22 mouse cellular contexts compared by ENCODE assay signal in the genomic region with DNA sequence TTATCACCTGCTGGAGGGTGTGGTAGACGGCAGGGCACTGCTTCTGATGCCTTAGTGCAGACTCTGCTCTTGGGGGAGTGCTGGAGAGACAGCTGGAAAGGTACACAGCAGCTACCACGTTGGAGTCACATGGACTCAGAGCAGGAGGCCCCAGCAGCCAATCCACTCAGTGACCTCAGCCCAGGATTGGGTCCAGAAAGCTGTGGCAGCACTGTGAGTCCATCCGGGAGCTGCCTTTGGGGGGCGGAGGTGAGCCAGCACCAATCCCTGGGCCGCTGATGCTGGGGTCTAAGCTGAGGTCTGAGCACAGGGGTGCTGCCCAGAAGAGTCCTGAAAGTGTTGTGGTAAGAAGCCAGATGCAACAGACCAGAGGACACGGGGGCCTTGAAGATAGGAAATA. TPM values are rescaled to one million over a fixed set of nuclear protein-coding genes. Genes with fewer than 3 reads are reported as not detected.
DNase-seq lines count a peak whose midpoint lies in the region; ATAC-seq lines count a peak whose summit lies in the region.
"Had no signal": no experiment of that assay in that cellular context is flagged by ENCODE, and none has a peak within 500 bp of the region (broad histone marks: within the 10 kb centered on the region; RNA-seq: fewer than 3 reads in every experiment).

No protein-coding gene starts in this region.

- H3K27ac ChIP-seq in embryonic facial prominence, embryonic 13.5 days, result no peak overlapping the region
- H3K27ac ChIP-seq in embryonic facial prominence, embryonic 10.5 days (replicated peaks), result no peak overlapping the region
- 0 out of 2 replicates have a peak overlapping the region, but pooled peaks have one; percentile 23 for H3K27ac ChIP-seq in hindbrain, embryonic 10.5 days
- no peak overlapping the region for H3K27ac ChIP-seq in hindbrain, embryonic 13.5 days
- H3K27ac ChIP-seq: forebrain, embryonic 13.5 days; heart, embryonic 15.5 days; hindbrain, postnatal 0 days had no signal

- H3K4me1 ChIP-seq in embryonic facial prominence, embryonic 13.5 days, result peaks cover 13% of the 10 kb centered on the region
- H3K4me1 ChIP-seq in embryonic facial prominence, embryonic 10.5 days, result peaks cover 22% of the 10 kb centered on the region
- H3K4me1 ChIP-seq in hindbrain, embryonic 10.5 days (replicated peaks), result peaks cover 16% of the 10 kb centered on the region; the same call in 1 of the 2 replicates
- peaks cover 60% of the 10 kb centered on the region for H3K4me1 ChIP-seq in hindbrain, embryonic 13.5 days (replicated peaks)
- H3K4me1 ChIP-seq: forebrain, embryonic 13.5 days had no signal

- H3K4me2 ChIP-seq in embryonic facial prominence, embryonic 13.5 days, result no peak overlapping the region
- no peak overlapping the region for H3K4me2 ChIP-seq in hindbrain, embryonic 13.5 days
- H3K4me2 ChIP-seq: forebrain, embryonic 13.5 days; heart, embryonic 11.5 days; heart, embryonic 15.5 days had no signal

- H3K27me3 ChIP-seq in embryonic facial prominence, embryonic 13.5 days, result no peaks in the 10 kb centered on the region
- H3K27me3 ChIP-seq in embryonic facial prominence, embryonic 10.5 days (replicated peaks; ENCODE audit: low read depth, poor library complexity, severe bottlenecking), result peaks cover 30% of the 10 kb centered on the region
- peaks cover 19% of the 10 kb centered on the region; the same call in 1 of the 2 replicates for H3K27me3 ChIP-seq in hindbrain, embryonic 10.5 days (ENCODE audit: insufficient read depth, poor library complexity, severe bottlenecking)
- 0 out of 2 replicates have a peak, but pooled peaks cover 4% of the 10 kb centered on the region for H3K27me3 ChIP-seq in hindbrain, embryonic 13.5 days
- H3K27me3 ChIP-seq: forebrain, embryonic 13.5 days; heart, embryonic 15.5 days had no signal

- no peaks in the 10 kb centered on the region for H3K9me3 ChIP-seq in embryonic facial prominence, embryonic 13.5 days
- H3K9me3 ChIP-seq in embryonic facial prominence, embryonic 10.5 days, result no peaks in the 10 kb centered on the region
- H3K9me3 ChIP-seq in hindbrain, embryonic 10.5 days, result no peaks in the 10 kb centered on the region
- no peaks in the 10 kb centered on the region for H3K9me3 ChIP-seq in hindbrain, embryonic 13.5 days
- H3K9me3 ChIP-seq: forebrain, embryonic 13.5 days; heart, embryonic 15.5 days had no signal

- no peak overlapping the region for H3K4me3 ChIP-seq in embryonic facial prominence, embryonic 13.5 days
- no peak overlapping the region for H3K4me3 ChIP-seq in embryonic facial prominence, embryonic 10.5 days
- H3K4me3 ChIP-seq in hindbrain, embryonic 10.5 days, result no peak overlapping the region
- H3K4me3 ChIP-seq in hindbrain, embryonic 13.5 days, result no peak overlapping the region
- H3K4me3 ChIP-seq: forebrain, embryonic 13.5 days; heart, embryonic 15.5 days had no signal

- 0 out of 2 replicates have a peak overlapping the region, but pooled peaks have one; percentile 6 for H3K9ac ChIP-seq in embryonic facial prominence, embryonic 13.5 days
- no peak overlapping the region for H3K9ac ChIP-seq in hindbrain, embryonic 13.5 days
- H3K9ac ChIP-seq: forebrain, embryonic 13.5 days; forebrain, postnatal 0 days; heart, embryonic 15.5 days had no signal

- DNase-seq in embryonic facial prominence, embryonic 10.5 days (ENCODE audit: low spot score), result no peak
- no peak for DNase-seq in hindbrain, embryonic 10.5 days (ENCODE audit: low spot score)
- DNase-seq in lung, postnatal 25 days (ENCODE audit: low spot score), result peak; percentile 26
- no peak for DNase-seq in lung, postnatal 14 days
- DNase-seq in spleen, adult 18-20 months, result no peak
- DNase-seq: adrenal gland, postnatal 10 days; B cell, adult 2 months; cerebellum, adult 11 months; cerebellum, adult 9-10 months; cerebellum, postnatal 25 days; forebrain, postnatal 0 days; heart, adult 11 months; heart, postnatal 14 days; kidney, adult 11 months had no signal

- WGBS in embryonic facial prominence, embryonic 13.5 days, result 29% methylated on average over 6 of the region's 6 CpGs
- 34% methylated on average over 6 of the region's 6 CpGs for WGBS in embryonic facial prominence, embryonic 10.5 days
- 36% methylated on average over 6 of the region's 6 CpGs for WGBS in hindbrain, embryonic 10.5 days
- 44% methylated on average over 6 of the region's 6 CpGs for whole genome bisulfite sequencing in hindbrain, embryonic 13.5 days

- peaks cover 28% of the 10 kb centered on the region for H3K36me3 ChIP-seq in embryonic facial prominence, embryonic 13.5 days
- no peaks in the 10 kb centered on the region for H3K36me3 ChIP-seq in embryonic facial prominence, embryonic 10.5 days (replicated peaks)
- H3K36me3 ChIP-seq in hindbrain, embryonic 10.5 days, result no peaks in the 10 kb centered on the region
- H3K36me3 ChIP-seq in hindbrain, embryonic 13.5 days, result peaks cover 5% of the 10 kb centered on the region
- H3K36me3 ChIP-seq: G1E; heart, embryonic 15.5 days had no signal

- ATAC-seq in embryonic facial prominence, embryonic 13.5 days (ENCODE audit: insufficient number of reproducible peaks, insufficient read depth, low FRiP score, low TSS enrichment, low read depth), result no peak
- no peak for ATAC-seq in hindbrain, embryonic 13.5 days (ENCODE audit: low FRiP score)
- ATAC-seq: CD4-positive, CD25-positive, alpha-beta regulatory T cell, adult 4 months; forebrain, embryonic 13.5 days; forebrain, postnatal 0 days; hindbrain, postnatal 0 days had no signal

RNA-seq across cellular contexts. Expression of gene Tspan11, which starts 7.6 kb away (rescaled TPM):
- polyA plus RNA-seq in embryonic facial prominence, embryonic 13.5 days (2015; fragmentation: Nextera tagmentation; extraction: Ambion mirVana), result 30.3 and 35.0 TPM in 2 replicates
- 3.9 and 6.9 TPM in 2 replicates for polyA plus RNA-seq in embryonic facial prominence, embryonic 10.5 days (2016; fragmentation: Nextera tagmentation; extraction: Ambion mirVana)
- polyA plus RNA-seq in hindbrain, embryonic 10.5 days (2016; fragmentation: Nextera tagmentation; extraction: Ambion mirVana), result 6.8 and 15.4 TPM in 2 replicates
- polyA plus RNA-seq in hindbrain, embryonic 13.5 days (2015; fragmentation: Nextera tagmentation; extraction: Ambion mirVana), result 8.6 and 8.7 TPM in 2 replicates
- polyA plus RNA-seq: CD4-positive, CD25-positive, alpha-beta regulatory T cell, adult 4 months; G1E had no signal
